Mouse (Mus musculus): ENCODE data around the gene Hand1.

DNA sequence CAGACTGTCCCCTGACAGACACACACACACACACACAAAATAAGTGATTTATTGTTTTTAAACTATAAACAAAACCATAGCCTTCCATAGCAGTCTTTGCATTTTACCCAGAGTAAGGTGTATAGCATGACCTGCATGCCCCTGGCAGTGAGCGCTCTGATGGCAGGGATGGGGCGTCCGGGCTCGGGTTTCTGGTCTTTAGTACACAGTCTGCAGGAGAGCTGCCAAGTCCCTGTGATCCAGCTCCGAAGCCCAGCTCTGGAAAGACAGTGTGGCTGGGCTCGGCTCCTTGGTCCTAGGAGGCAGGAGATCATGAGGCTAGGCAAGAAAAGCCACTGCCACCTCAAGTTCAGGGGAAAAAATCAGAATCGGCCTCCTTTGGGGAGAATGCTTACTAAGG, 21.6 kb downstream of the Hand1 start:
- no peak for TF ChIP-seq CTCF (conservative IDR thresholded peaks at IDR 0.05; ENCODE audit: insufficient read depth, insufficient read length, low read depth, low read length)
- TF ChIP-seq POLR2A (IDR thresholded peaks at IDR 0.05; ENCODE audit: low read depth, low read length), result no peak

Data from kidney, adult 2 months (tissue).